In the genomic region with DNA sequence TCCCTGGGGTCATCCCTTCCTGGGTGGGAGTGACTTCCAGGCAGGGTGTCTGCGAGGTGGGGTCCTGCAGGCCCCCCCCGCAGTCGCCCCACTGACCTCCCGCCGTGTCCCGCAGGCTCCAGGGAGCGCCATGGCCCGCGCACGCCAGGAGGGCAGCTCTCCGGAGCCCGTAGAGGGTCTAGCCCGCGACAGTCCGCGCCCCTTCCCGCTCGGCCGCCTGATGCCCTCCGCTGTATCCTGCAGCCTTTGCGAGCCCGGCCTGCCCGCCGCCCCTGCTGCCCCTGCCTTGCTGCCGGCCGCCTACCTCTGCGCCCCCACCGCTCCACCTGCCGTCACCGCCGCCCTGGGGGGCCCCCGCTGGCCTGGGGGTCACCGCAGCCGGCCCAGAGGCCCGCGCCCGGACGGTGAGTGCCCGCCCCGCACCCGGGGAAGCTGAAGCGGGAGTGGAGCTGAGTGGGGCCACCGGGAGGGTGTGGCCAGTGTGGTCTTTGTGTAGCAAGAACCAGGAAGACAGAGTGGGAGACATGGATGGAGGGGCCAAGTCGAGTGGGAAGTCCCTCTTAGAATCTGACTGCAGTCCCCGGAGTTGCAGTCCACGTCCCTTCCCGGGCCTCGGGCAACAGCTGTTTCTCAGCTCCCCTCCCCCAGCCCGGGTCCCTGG, we compare ENCODE assay signal across 8 mouse cellular contexts. TPM values are rescaled to one million over a fixed set of nuclear protein-coding genes. Genes with fewer than 3 reads are reported as not detected.
DNase-seq lines count a peak whose midpoint lies in the region; ATAC-seq lines count a peak whose summit lies in the region.

No protein-coding gene starts in this region.

- no peak for ATAC-seq in limb, embryonic 13.5 days (ENCODE audit: low FRiP score, low read depth)
- ATAC-seq in midbrain, embryonic 15.5 days (replicated peaks) = no peak

- peak; percentile 29 to 34 for DNase-seq in B cell, adult 2 months
- peak; percentile 12 for DNase-seq in T-cell, adult 2 months (ENCODE audit: low spot score)
- no peak for DNase-seq in forebrain, embryonic 10.5 days (ENCODE audit: extremely low spot score, low spot score)
- peak; percentile 63 to 65 for DNase-seq in heart, postnatal 14 days
- DNase-seq in thymus, postnatal 4 days = peak; percentile 48
- DNase-seq in yolk sac, embryonic 10.5 days (ENCODE audit: low spot score) = no peak

- peak overlapping the region; percentile 100 for H3K4me2 ChIP-seq in limb, embryonic 13.5 days (replicated peaks)
- peak overlapping the region; percentile 99 for H3K4me2 ChIP-seq in midbrain, embryonic 15.5 days

- H3K9ac ChIP-seq in limb, embryonic 13.5 days = peak overlapping the region; percentile 81
- peak overlapping the region; percentile 80 for H3K9ac ChIP-seq in midbrain, embryonic 15.5 days

- H3K4me1 ChIP-seq in forebrain, embryonic 10.5 days = peaks cover 73% of the 10 kb centered on the region
- H3K4me1 ChIP-seq in limb, embryonic 13.5 days = peaks cover 59% of the 10 kb centered on the region
- H3K4me1 ChIP-seq in midbrain, embryonic 15.5 days = peaks cover 57% of the 10 kb centered on the region

- peaks cover 11% of the 10 kb centered on the region; the same call in 1 of the 2 replicates for H3K27me3 ChIP-seq in forebrain, embryonic 10.5 days (ENCODE audit: poor library complexity, severe bottlenecking)
- peaks cover 32% of the 10 kb centered on the region for H3K27me3 ChIP-seq in limb, embryonic 13.5 days
- H3K27me3 ChIP-seq in midbrain, embryonic 15.5 days (replicated peaks) = no peaks in the 10 kb centered on the region

- peaks cover 10% of the 10 kb centered on the region for H3K36me3 ChIP-seq in forebrain, embryonic 10.5 days (replicated peaks)
- H3K36me3 ChIP-seq in limb, embryonic 13.5 days = peaks cover 5% of the 10 kb centered on the region; the same call in 1 of the 2 replicates
- H3K36me3 ChIP-seq in midbrain, embryonic 15.5 days (replicated peaks) = no peaks in the 10 kb centered on the region

- H3K4me3 ChIP-seq in forebrain, embryonic 10.5 days = peak overlapping the region; percentile 89
- peak overlapping the region; percentile 67 for H3K4me3 ChIP-seq in limb, embryonic 13.5 days
- peak overlapping the region; percentile 76 for H3K4me3 ChIP-seq in midbrain, embryonic 15.5 days

- peak overlapping the region; percentile 99 for H3K27ac ChIP-seq in forebrain, embryonic 10.5 days
- H3K27ac ChIP-seq in limb, embryonic 13.5 days = peak overlapping the region; percentile 69; the same call in 1 of the 2 replicates
- peak overlapping the region; percentile 96 for H3K27ac ChIP-seq in midbrain, embryonic 15.5 days

- no peaks in the 10 kb centered on the region for H3K9me3 ChIP-seq in forebrain, embryonic 10.5 days
- H3K9me3 ChIP-seq in limb, embryonic 13.5 days = no peaks in the 10 kb centered on the region
- no peaks in the 10 kb centered on the region for H3K9me3 ChIP-seq in midbrain, embryonic 15.5 days

- WGBS in forebrain, embryonic 10.5 days = under 1% methylated on average over 49 of the region's 49 CpGs
- under 1% methylated on average over 49 of the region's 49 CpGs for WGBS in limb, embryonic 13.5 days
- under 1% methylated on average over 45 of the region's 49 CpGs for WGBS in midbrain, embryonic 15.5 days

- intact Hi-C loops in heart, postnatal 14 days (cut with DNase I) = no loop called here

RNA-seq across cellular contexts. Expression of gene Bbc3, which starts 3.9 kb away (rescaled TPM):
- 16.4 and 18.8 TPM in 2 replicates for polyA plus RNA-seq in forebrain, embryonic 10.5 days (2016; fragmentation: Nextera tagmentation; extraction: Ambion mirVana)
- total RNA-seq in heart, postnatal 14 days (2021) = 1 to 10 TPM; 7.9 to 8.7 TPM
- 5.0 and 5.1 TPM in 2 replicates for polyA plus RNA-seq in limb, embryonic 13.5 days (2015; fragmentation: Nextera tagmentation; extraction: Ambion mirVana)
- polyA plus RNA-seq in midbrain, embryonic 15.5 days (2015; fragmentation: Nextera tagmentation; extraction: Ambion mirVana) = 32.0 and 35.0 TPM in 2 replicates

RNA-seq across cellular contexts. Expression of gene Ccdc9, which starts 25.5 kb away (rescaled TPM):
- polyA plus RNA-seq in forebrain, embryonic 10.5 days (2016; fragmentation: Nextera tagmentation; extraction: Ambion mirVana) = 28.7 and 34.8 TPM in 2 replicates
- total RNA-seq in heart, postnatal 14 days (2021) = 10 to 100 TPM; 32.1 to 39.4 TPM
- 26.1 and 29.2 TPM in 2 replicates for polyA plus RNA-seq in limb, embryonic 13.5 days (2015; fragmentation: Nextera tagmentation; extraction: Ambion mirVana)
- polyA plus RNA-seq in midbrain, embryonic 15.5 days (2015; fragmentation: Nextera tagmentation; extraction: Ambion mirVana) = 21.6 and 30.1 TPM in 2 replicates

RNA-seq across cellular contexts. Expression of gene Inafm1, which starts 38.7 kb away (rescaled TPM):
- polyA plus RNA-seq in forebrain, embryonic 10.5 days (2016; fragmentation: Nextera tagmentation; extraction: Ambion mirVana) = 5.6 and 6.3 TPM in 2 replicates
- 10 to 100 TPM; 14.6 to 14.9 TPM for total RNA-seq in heart, postnatal 14 days (2021)
- 19.0 and 19.9 TPM in 2 replicates for polyA plus RNA-seq in limb, embryonic 13.5 days (2015; fragmentation: Nextera tagmentation; extraction: Ambion mirVana)
- 47.9 and 51.8 TPM in 2 replicates for polyA plus RNA-seq in midbrain, embryonic 15.5 days (2015; fragmentation: Nextera tagmentation; extraction: Ambion mirVana)

RNA-seq across cellular contexts. Expression of gene C5ar1, which starts 52.8 kb away (rescaled TPM):
- polyA plus RNA-seq in forebrain, embryonic 10.5 days (2016; fragmentation: Nextera tagmentation; extraction: Ambion mirVana) = 0.50 and 0.80 TPM in 2 replicates
- total RNA-seq in heart, postnatal 14 days (2021) = 1 to 10 TPM; 5.2 to 5.8 TPM
- 1.9 and 2.4 TPM in 2 replicates for polyA plus RNA-seq in limb, embryonic 13.5 days (2015; fragmentation: Nextera tagmentation; extraction: Ambion mirVana)
- polyA plus RNA-seq in midbrain, embryonic 15.5 days (2015; fragmentation: Nextera tagmentation; extraction: Ambion mirVana) = 1.5 and 2.9 TPM in 2 replicates

Comparison
In these comparisons a context has a peak if more than half of its experiments do, and no peak if none do; other contexts are left out.
1. DNase-seq: peak in B cell, adult 2 months (2 of 2), T-cell, adult 2 months (single experiment), heart, postnatal 14 days (2 of 2) and thymus, postnatal 4 days (single experiment); none in forebrain, embryonic 10.5 days (single experiment) and yolk sac, embryonic 10.5 days (single experiment).
2. Peak in every context shown above with its lines, with median percentiles within 50 percentile points of each other: H3K27ac ChIP-seq and H3K4me3 ChIP-seq.